Mouse (Mus musculus): ENCODE results near the gene Bmt2.
A peak's percentile ranks its signal among the peaks of the same experiment; 100 is the strongest.

The Bmt2 gene

GRCm38 (mm10) chr6:13677818-13678282 lies at the start of gene Bmt2:
Bmt2 (minus strand) TSS chr6:13677966.
- peak; percentile 100 for DNase-seq

GRCm38 (mm10) chr6:13722166-13722565 lies 44.4 kb upstream of the Bmt2 start:
- DNase-seq = no peak

- no peak for DNase-seq
These were observed 37.1 kb upstream of the Bmt2 start for GRCm38 (mm10) chr6:13714867-13715266.

- no peak for DNase-seq
These were observed 19.1 kb upstream of the Bmt2 start for GRCm38 (mm10) chr6:13696882-13697281.

- no peak for DNase-seq
These were observed 17.5 kb upstream of the Bmt2 start for GRCm38 (mm10) chr6:13695103-13695845.

- DNase-seq = no peak
These were observed 14.0 kb upstream of the Bmt2 start for GRCm38 (mm10) chr6:13691657-13692294.

GRCm38 (mm10) chr6:13690398-13690797 lies 12.6 kb upstream of the Bmt2 start:
- DNase-seq = no peak

- no peak for DNase-seq
These were observed 6.3 kb upstream of the Bmt2 start for GRCm38 (mm10) chr6:13683929-13684595.

- no peak for DNase-seq
These were observed 583 bp upstream of the Bmt2 start for GRCm38 (mm10) chr6:13678349-13678748.

- peak; percentile 78 to 81 for DNase-seq
These were observed 515 bp downstream of the Bmt2 start for GRCm38 (mm10) chr6:13677141-13677761.

- no peak for DNase-seq
These were observed 1.6 kb downstream of the Bmt2 start for GRCm38 (mm10) chr6:13676196-13676595.

GRCm38 (mm10) chr6:13674600-13675305 lies 3.0 kb downstream of the Bmt2 start:
- DNase-seq = no peak

GRCm38 (mm10) chr6:13665646-13666045 lies 12.1 kb downstream of the Bmt2 start:
- DNase-seq = no peak

GRCm38 (mm10) chr6:13658016-13658415 lies 19.8 kb downstream of the Bmt2 start:
- no peak for DNase-seq

GRCm38 (mm10) chr6:13654081-13654480 lies 23.7 kb downstream of the Bmt2 start:
- no peak for DNase-seq

GRCm38 (mm10) chr6:13652284-13652683 lies 25.5 kb downstream of the Bmt2 start:
- DNase-seq = no peak

- no peak for DNase-seq
These were observed 26.9 kb downstream of the Bmt2 start for GRCm38 (mm10) chr6:13650854-13651253.

- no peak for DNase-seq
These were observed 29.5 kb downstream of the Bmt2 start for GRCm38 (mm10) chr6:13648305-13648704.

GRCm38 (mm10) chr6:13636582-13636989 lies 41.2 kb downstream of the Bmt2 start:
- DNase-seq = peak; percentile 23 to 33

GRCm38 (mm10) chr6:13632571-13632970 lies 45.2 kb downstream of the Bmt2 start:
- DNase-seq = no peak

- DNase-seq = no peak
These were observed 47.2 kb downstream of the Bmt2 start for GRCm38 (mm10) chr6:13630607-13631006.

GRCm38 (mm10) chr6:13619618-13620017 lies 58.1 kb downstream of the Bmt2 start:
- DNase-seq = no peak

- DNase-seq = no peak
These were observed 60.7 kb downstream of the Bmt2 start for GRCm38 (mm10) chr6:13617110-13617509.
